Mouse (Mus musculus): ENCODE data around the gene Zcchc17. TPM values are rescaled to one million over a fixed set of nuclear protein-coding genes. Genes with fewer than 3 reads are reported as not detected.

Gene Zcchc17
- polyA plus RNA-seq, 1 experiment from 2014 or later: 48.2 TPM

DNA sequence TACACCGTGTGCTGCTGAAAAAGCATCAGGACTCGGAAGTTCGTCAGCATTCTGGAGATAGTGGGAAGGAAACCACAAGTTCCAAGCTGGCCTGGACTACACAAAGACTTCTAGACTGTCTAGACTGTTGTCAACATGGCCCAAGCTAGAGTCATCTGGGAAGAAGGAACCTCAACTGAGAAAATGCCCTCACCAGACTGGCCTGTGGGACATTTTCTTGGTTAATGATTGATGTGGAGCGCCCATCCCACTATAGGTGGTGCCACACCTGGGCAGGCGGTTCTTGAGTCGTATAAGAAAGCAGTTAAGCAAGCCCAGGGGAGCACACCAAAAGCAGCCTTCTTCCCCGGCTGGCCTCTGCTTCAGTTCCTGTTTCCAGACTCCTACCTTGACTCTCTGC is 7.2 kb downstream of the Zcchc17 start:
- Histone ChIP-seq H3K4me1 (replicated peaks) (no peaks in the 10 kb centered on the region), H3K27me3 (replicated peaks) (no peaks in the 10 kb centered on the region), H3K36me3 (peaks cover 74% of the 10 kb centered on the region), H3K27ac (ENCODE audit: poor library complexity, severe bottlenecking) (no peak overlapping the region), H3K9ac (no peak overlapping the region), H3K9me3 (replicated peaks) (0 out of 2 replicates have a peak, but pooled peaks cover 4% of the 10 kb centered on the region), H3K4me2 (no peak overlapping the region), H3K4me3 (no peak overlapping the region)
- WGBS: 91% methylated on average over 7 of the region's 7 CpGs
- ATAC-seq (ENCODE audit: insufficient number of reproducible peaks, low FRiP score): no peak

DNA sequence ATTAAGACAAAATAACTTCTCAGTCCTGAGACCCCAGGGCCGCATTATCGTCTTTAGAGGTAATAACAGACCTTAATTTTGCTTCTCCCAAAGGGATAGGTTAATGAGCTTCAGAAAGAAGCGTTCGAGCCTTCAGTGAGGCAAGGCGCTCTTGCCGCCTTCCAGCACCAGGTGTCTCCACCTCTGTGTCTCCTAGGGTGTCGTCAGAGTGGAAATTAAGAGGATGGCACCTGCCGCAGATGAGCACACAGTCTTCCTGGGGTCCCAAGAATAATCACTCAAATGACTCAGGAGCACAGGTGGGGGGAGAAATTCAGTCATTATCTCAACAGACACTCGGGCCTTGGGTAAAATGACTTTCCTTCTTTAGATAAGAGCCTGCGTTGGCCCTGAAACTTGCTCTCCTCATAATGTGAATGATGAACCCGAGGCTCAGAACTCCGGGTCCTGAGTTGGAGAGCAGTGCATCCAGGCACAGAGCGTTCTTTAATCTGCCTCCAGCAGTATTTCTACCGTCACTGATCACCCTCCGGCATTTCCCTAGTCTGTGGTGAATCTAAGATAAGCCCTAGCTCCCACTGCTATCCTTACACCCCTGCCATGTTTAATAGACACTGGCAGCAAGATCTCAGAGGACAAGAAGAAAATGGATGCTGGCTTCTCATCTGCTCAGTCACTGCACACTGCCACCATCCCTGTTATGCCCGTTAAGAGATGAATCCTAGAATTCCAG is 8.9 kb downstream of the Zcchc17 start:
- 82% methylated on average over 16 of the region's 16 CpGs for WGBS

DNA sequence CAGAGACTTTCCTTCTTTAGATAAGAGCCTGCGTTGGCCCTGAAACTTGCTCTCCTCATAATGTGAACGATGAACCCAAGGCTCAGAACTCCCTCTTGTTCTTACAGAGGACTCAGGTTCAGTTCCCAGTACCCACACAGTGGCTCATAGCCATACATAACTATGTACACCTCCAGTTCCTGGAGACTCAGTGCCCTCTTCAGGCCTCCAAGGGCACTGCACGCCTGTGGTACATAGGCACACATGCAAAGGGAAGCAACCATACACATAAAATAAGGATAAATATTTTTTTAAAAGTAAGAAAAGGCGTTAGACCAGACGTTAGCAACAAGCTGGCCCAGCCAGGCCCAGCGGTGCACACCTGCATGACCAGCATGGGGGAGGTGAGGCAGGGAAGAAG is 10.1 kb downstream of the Zcchc17 start:
- H3K36me3 ChIP-seq: peaks cover 72% of the 10 kb centered on the region
- no peak for ATAC-seq (ENCODE audit: insufficient number of reproducible peaks, low FRiP score)
- H3K9ac ChIP-seq: no peak overlapping the region
- no peak overlapping the region for H3K4me3 ChIP-seq
- no peak overlapping the region for H3K4me2 ChIP-seq
- 0 out of 2 replicates have a peak, but pooled peaks cover 6% of the 10 kb centered on the region for H3K4me1 ChIP-seq (replicated peaks)
- 0 out of 2 replicates have a peak, but pooled peaks cover 4% of the 10 kb centered on the region for H3K9me3 ChIP-seq (replicated peaks)
- no peaks in the 10 kb centered on the region for H3K27me3 ChIP-seq (replicated peaks)
- WGBS: 90% methylated on average over 6 of the region's 6 CpGs
- no peak overlapping the region for H3K27ac ChIP-seq (ENCODE audit: poor library complexity, severe bottlenecking)

More for the DNA sequence above, 8.9 kb downstream of the Zcchc17 start:
- 0 out of 2 replicates have a peak, but pooled peaks cover 6% of the 10 kb centered on the region for H3K4me1 ChIP-seq (replicated peaks)
- H3K27ac ChIP-seq (ENCODE audit: poor library complexity, severe bottlenecking): no peak overlapping the region
- no peak for ATAC-seq (ENCODE audit: insufficient number of reproducible peaks, low FRiP score)
- H3K4me3 ChIP-seq: no peak overlapping the region
- 0 out of 2 replicates have a peak, but pooled peaks cover 4% of the 10 kb centered on the region for H3K9me3 ChIP-seq (replicated peaks)
- H3K9ac ChIP-seq: no peak overlapping the region
- H3K27me3 ChIP-seq (replicated peaks): no peaks in the 10 kb centered on the region
- H3K36me3 ChIP-seq: peaks cover 66% of the 10 kb centered on the region
- no peak overlapping the region for H3K4me2 ChIP-seq

DNA sequence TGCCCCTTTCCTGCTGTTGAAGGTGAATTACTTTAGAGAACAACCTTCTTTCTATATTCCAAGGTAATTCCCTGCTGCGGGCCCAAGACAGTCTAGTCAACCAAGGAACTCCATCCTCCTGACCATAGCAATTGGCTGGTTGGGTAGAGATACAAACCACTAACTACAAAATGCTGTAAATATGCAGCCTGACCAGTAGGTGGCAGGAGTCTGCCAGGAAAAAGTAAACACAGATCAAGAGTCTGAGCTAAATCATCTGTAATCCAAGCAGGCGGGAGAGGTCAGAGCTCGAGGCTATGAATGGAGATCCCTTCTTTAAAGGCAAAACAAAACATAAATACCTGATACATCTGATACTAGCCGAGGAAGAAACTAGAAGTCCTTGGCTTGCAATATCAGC is 18.1 kb downstream of the Zcchc17 start:
- H3K27ac ChIP-seq (ENCODE audit: poor library complexity, severe bottlenecking): no peak overlapping the region
- no peaks in the 10 kb centered on the region for H3K27me3 ChIP-seq (replicated peaks)
- H3K36me3 ChIP-seq: peaks cover 50% of the 10 kb centered on the region
- no peak for ATAC-seq (ENCODE audit: insufficient number of reproducible peaks, low FRiP score)
- H3K9ac ChIP-seq: no peak overlapping the region
- no peaks in the 10 kb centered on the region for H3K9me3 ChIP-seq (replicated peaks)
- 0 out of 2 replicates have a peak, but pooled peaks cover 5% of the 10 kb centered on the region for H3K4me1 ChIP-seq (replicated peaks)
- H3K4me2 ChIP-seq: no peak overlapping the region
- 27% methylated on average over 4 of the region's 4 CpGs for WGBS
- no peak overlapping the region for H3K4me3 ChIP-seq

DNA sequence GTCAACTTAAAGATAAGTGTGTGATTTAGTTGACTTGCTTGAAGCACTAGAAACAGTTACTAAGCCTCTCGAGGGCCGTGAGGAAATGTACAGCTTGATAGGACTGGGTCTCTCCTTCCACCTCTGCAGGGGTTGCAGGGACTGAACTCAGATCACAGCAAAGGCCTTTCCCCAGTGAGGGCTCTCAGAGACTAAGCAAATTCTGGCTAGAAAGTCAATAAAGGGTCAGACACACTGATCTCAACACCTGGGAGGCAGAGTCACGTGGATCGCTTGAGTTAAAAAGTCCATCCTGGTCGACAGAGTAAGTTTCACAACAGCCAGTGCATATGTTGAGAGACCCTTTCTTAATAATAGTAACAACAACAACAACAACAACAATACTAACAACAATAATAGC is 23.9 kb downstream of the Zcchc17 start:
- H3K9ac ChIP-seq: no peak overlapping the region
- H3K36me3 ChIP-seq: peaks cover 50% of the 10 kb centered on the region
- H3K4me3 ChIP-seq: no peak overlapping the region
- H3K27me3 ChIP-seq (replicated peaks): no peaks in the 10 kb centered on the region
- no peaks in the 10 kb centered on the region for H3K4me1 ChIP-seq (replicated peaks)
- 81% methylated on average over 5 of the region's 5 CpGs for WGBS
- ATAC-seq (ENCODE audit: insufficient number of reproducible peaks, low FRiP score): no peak
- H3K9me3 ChIP-seq (replicated peaks): no peaks in the 10 kb centered on the region
- H3K4me2 ChIP-seq: no peak overlapping the region
- no peak overlapping the region for H3K27ac ChIP-seq (ENCODE audit: poor library complexity, severe bottlenecking)

DNA sequence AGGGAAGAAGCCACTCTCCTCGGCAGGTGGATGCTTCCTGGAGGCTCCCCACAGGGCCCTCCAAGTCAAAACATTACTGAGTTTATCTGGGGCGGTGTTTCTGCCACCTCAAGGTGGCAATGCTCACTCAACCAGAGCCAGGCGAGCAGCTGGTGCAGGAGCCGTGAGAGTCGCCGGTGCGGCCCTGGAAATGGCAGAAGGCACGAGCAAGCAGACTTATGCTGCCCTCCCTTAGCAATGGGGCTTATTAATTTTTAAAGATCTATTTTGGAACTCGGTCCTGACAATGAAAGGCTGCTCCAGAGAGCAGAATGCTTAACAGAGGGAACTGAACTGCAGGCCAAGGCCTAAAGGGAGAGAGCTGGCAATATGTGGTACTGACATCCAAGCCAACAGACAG is 32.4 kb downstream of the Zcchc17 start:
- WGBS: 90% methylated on average over 9 of the region's 9 CpGs
- ATAC-seq (ENCODE audit: insufficient number of reproducible peaks, low FRiP score): no peak
- no peak overlapping the region for H3K4me2 ChIP-seq
- peaks cover 53% of the 10 kb centered on the region for H3K36me3 ChIP-seq
- H3K27ac ChIP-seq (ENCODE audit: poor library complexity, severe bottlenecking): no peak overlapping the region
- no peak overlapping the region for H3K4me3 ChIP-seq
- H3K9ac ChIP-seq: no peak overlapping the region
- peaks cover 21% of the 10 kb centered on the region for H3K4me1 ChIP-seq (replicated peaks)
- H3K27me3 ChIP-seq (replicated peaks): no peaks in the 10 kb centered on the region
- no peaks in the 10 kb centered on the region for H3K9me3 ChIP-seq (replicated peaks)

DNA sequence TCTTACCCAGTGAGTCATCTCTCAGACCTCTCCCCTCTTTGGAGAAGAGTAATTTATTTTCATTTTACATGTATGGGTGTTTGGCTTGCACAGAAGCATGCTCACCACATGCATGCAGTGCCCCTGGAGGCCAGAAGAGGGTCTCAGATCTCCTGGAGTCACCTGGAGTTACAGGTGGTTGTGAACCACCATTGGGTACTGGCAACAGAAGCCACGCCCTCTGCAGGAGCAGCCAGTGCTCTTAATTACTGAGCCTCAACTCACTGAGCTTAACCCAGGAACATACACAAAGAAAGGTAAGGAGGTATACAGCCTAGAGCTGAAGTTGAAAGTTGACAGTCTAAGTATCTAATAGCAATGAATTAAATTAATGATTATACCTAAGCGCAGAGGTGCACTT is 34.3 kb downstream of the Zcchc17 start:
- H3K9me3 ChIP-seq (replicated peaks): no peaks in the 10 kb centered on the region
- no peaks in the 10 kb centered on the region for H3K27me3 ChIP-seq (replicated peaks)
- H3K4me3 ChIP-seq: no peak overlapping the region
- H3K9ac ChIP-seq: no peak overlapping the region
- peaks cover 59% of the 10 kb centered on the region for H3K36me3 ChIP-seq
- peaks cover 30% of the 10 kb centered on the region for H3K4me1 ChIP-seq (replicated peaks)
- 93% methylated on average over 2 of the region's 2 CpGs for WGBS
- ATAC-seq (ENCODE audit: insufficient number of reproducible peaks, low FRiP score): no peak
- H3K27ac ChIP-seq (ENCODE audit: poor library complexity, severe bottlenecking): no peak overlapping the region
- H3K4me2 ChIP-seq: no peak overlapping the region

DNA sequence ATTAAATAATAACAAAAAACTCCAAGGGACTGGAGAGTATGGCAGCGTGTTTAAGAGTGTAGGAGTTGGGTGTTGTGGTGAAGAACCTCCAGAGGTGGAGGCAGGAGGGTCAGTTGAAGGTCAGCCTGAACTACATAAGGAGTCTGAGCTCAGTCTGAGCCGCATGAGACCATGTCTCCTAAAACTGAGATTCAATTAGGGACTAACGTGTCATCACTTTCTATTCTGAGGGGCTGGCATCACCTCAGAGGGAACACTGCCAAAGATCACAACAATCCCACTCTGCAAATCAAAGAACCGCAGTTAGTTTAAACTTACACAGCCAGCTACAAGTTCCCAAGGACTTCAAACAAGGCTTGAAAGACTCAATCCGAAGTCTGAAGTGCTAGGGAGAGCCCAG is 36.1 kb downstream of the Zcchc17 start:
- Histone ChIP-seq H3K27me3 (replicated peaks) (no peaks in the 10 kb centered on the region), H3K27ac (ENCODE audit: poor library complexity, severe bottlenecking) (peak overlapping the region; percentile 84), H3K9ac (0 out of 2 replicates have a peak overlapping the region, but pooled peaks have one; percentile 20), H3K4me1 (replicated peaks) (peaks cover 39% of the 10 kb centered on the region), H3K36me3 (peaks cover 59% of the 10 kb centered on the region), H3K4me2 (no peak overlapping the region), H3K4me3 (no peak overlapping the region), H3K9me3 (replicated peaks) (no peaks in the 10 kb centered on the region)
- 30% methylated on average over 5 of the region's 5 CpGs for WGBS
- ATAC-seq (ENCODE audit: insufficient number of reproducible peaks, low FRiP score): peak; percentile 56; the same call in 1 of the 2 replicates

DNA sequence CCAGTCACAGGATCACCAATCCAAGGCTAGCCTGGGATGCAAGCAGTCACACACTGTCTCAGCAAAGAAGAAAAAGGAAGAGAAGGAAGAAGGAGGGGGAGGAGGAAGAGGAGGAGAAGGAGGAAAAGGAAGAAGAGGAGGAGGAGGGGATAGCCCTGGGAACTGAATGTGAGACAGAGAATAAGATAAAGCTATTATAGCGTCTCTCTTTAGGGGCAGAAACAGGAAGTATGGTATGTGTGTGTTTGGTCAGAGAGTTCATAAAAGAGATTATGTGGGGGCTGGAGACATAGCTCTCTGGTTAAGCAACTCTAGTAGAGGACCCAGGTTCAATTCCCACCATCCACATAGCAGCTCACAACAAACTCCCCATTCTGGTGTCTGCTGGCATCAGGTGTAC is 36.6 kb downstream of the Zcchc17 start:
- H3K9me3 ChIP-seq (replicated peaks): no peaks in the 10 kb centered on the region

DNA sequence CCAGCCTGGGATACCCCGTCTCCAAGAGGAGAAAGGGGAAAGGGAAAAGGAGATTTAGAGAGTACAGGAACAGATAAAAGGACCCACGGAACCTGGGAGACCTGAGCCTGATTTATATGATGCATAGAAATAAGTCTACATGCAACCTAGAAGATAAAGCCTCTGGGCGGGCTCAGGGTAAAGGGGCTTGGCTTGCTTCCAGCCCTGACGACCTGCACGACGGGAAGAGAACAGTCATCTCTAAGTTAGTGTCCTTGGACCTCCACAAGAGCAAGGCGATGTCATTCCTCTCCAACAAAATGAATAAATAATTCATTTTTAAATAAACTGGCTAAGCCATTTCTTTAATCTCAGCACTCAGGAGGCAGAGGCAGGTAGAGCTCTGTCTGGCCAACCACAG is 37.2 kb downstream of the Zcchc17 start:
- no peak overlapping the region for H3K4me3 ChIP-seq
- H3K9ac ChIP-seq: no peak overlapping the region
- no peaks in the 10 kb centered on the region for H3K9me3 ChIP-seq (replicated peaks)
- no peak for ATAC-seq (ENCODE audit: insufficient number of reproducible peaks, low FRiP score)
- 72% methylated on average over 7 of the region's 7 CpGs for WGBS
- H3K27me3 ChIP-seq (replicated peaks): no peaks in the 10 kb centered on the region
- no peak overlapping the region for H3K4me2 ChIP-seq
- peaks cover 49% of the 10 kb centered on the region for H3K4me1 ChIP-seq (replicated peaks)
- H3K27ac ChIP-seq (ENCODE audit: poor library complexity, severe bottlenecking): peak overlapping the region; percentile 84
- peaks cover 50% of the 10 kb centered on the region for H3K36me3 ChIP-seq

More for the DNA sequence above, 36.6 kb downstream of the Zcchc17 start:
- Histone ChIP-seq H3K27ac (ENCODE audit: poor library complexity, severe bottlenecking) (peak overlapping the region; percentile 84), H3K27me3 (replicated peaks) (no peaks in the 10 kb centered on the region), H3K4me1 (replicated peaks) (peaks cover 44% of the 10 kb centered on the region), H3K4me2 (no peak overlapping the region), H3K36me3 (peaks cover 55% of the 10 kb centered on the region), H3K4me3 (no peak overlapping the region), H3K9ac (no peak overlapping the region)
- 54% methylated on average over 1 of the region's 1 CpGs for WGBS
- no peak for ATAC-seq (ENCODE audit: insufficient number of reproducible peaks, low FRiP score)

DNA sequence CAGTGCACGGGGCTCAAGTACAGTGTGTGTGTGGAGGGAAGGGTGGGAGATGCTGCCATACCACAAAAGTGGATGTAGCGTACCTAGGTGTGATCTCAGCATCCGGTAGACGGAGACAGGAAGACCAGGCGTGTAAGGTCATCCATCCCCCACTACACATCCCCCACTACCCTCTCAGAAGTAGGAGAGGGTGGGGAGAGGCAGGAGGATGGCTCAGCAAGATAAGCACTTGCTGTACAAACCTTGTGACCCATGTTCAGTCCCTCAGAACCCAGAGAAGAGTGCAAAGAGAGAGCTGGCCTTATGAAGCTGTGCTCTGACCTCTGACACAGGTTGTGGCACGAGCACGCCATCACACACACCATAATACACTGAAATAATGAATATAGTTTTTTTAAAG is 38.1 kb downstream of the Zcchc17 start:
- H3K27ac ChIP-seq (ENCODE audit: poor library complexity, severe bottlenecking): no peak overlapping the region
- no peak for ATAC-seq (ENCODE audit: insufficient number of reproducible peaks, low FRiP score)

More for the DNA sequence above, 38.1 kb downstream of the Zcchc17 start:
- Histone ChIP-seq H3K36me3 (peaks cover 41% of the 10 kb centered on the region), H3K27me3 (replicated peaks) (no peaks in the 10 kb centered on the region), H3K4me3 (no peak overlapping the region), H3K4me2 (no peak overlapping the region), H3K9me3 (replicated peaks) (no peaks in the 10 kb centered on the region), H3K4me1 (replicated peaks) (peaks cover 55% of the 10 kb centered on the region), H3K9ac (no peak overlapping the region)
- 83% methylated on average over 7 of the region's 7 CpGs for WGBS

All from heart, embryonic 12.5 days (tissue).